Mouse (Mus musculus): Measurements from ENCODE around the gene Gm17267. TPM values are rescaled to one million over a fixed set of nuclear protein-coding genes. Genes with fewer than 3 reads are reported as not detected.
"Not testable (repeated sequence)": the region's sequence is repeated elsewhere in the genome, so short reads cannot be mapped to it uniquely, and the experiment has no call there.

Gene Gm17267
- total RNA-seq (2014; rRNA removed) (not detected in 2 replicates), polyA plus RNA-seq (2015; fragmentation: Nextera tagmentation; extraction: Ambion mirVana) (not detected in 2 replicates)

GRCm38 (mm10) chrX:126017257-126017656, at the start of gene Gm17267:
Gene Gm17267, plus strand, starts transcription at chrX:126017557.
- not testable (repeated sequence) for DNase-seq; H3K4me3 ChIP-seq (ENCODE audit: low read depth, low read length); H3K9me3 ChIP-seq (ENCODE audit: low read length); H3K27me3 ChIP-seq (ENCODE audit: insufficient read depth, low read length); H3K4me2 ChIP-seq (ENCODE audit: low read depth); H3K36me3 ChIP-seq (ENCODE audit: insufficient read depth); H3K9ac ChIP-seq; H3K4me1 ChIP-seq (ENCODE audit: insufficient read depth); ATAC-seq; H3K27ac ChIP-seq (ENCODE audit: low read depth, low read length)
- WGBS = no CpG with 5 or more reads among the region's 4 CpGs
